Mouse (Mus musculus): ENCODE results near the gene Gm43951. TPM values are rescaled to one million over a fixed set of nuclear protein-coding genes. Genes with fewer than 3 reads are reported as not detected.
A peak's percentile ranks its signal among the peaks of the same experiment; 100 is the strongest.

Gm43951 gene
- total and polyA plus RNA-seq, 2 experiments from 2014 or later, result 1.5 to 2.5 TPM

- no peak overlapping the region for H3K9ac ChIP-seq (replicated peaks; ENCODE audit: low read length, poor library complexity, severe bottlenecking)
- DNase-seq (ENCODE audit: low spot score) (peak; percentile 82), ATAC-seq (ENCODE audit: low FRiP score) (peak; percentile 60; the same call in 1 of the 2 replicates)
- H3K9me3 ChIP-seq (ENCODE audit: low read length), result no peaks in the 10 kb centered on the region
- no peaks in the 10 kb centered on the region for H3K27me3 ChIP-seq (ENCODE audit: insufficient read depth, low read length)
- no peaks in the 10 kb centered on the region for H3K4me1 ChIP-seq (ENCODE audit: insufficient read depth, low read length)
- no peaks in the 10 kb centered on the region for H3K36me3 ChIP-seq (ENCODE audit: insufficient read depth, low read length)
- no peak overlapping the region for H3K27ac ChIP-seq (ENCODE audit: low read depth, low read length)
- TF ChIP-seq CTCF (IDR thresholded peaks at IDR 0.05), result peak; percentile 94
- 16% methylated on average over 5 of the region's 5 CpGs for WGBS
- H3K4me3 ChIP-seq (ENCODE audit: low read depth, low read length), result no peak overlapping the region
- no peak overlapping the region for H3K4me2 ChIP-seq (ENCODE audit: low read depth, low read length, poor library complexity, severe bottlenecking)
Observed at GRCm38 (mm10) chr11:72224865-72225264, 18.2 kb upstream of the Gm43951 start.

DNA sequence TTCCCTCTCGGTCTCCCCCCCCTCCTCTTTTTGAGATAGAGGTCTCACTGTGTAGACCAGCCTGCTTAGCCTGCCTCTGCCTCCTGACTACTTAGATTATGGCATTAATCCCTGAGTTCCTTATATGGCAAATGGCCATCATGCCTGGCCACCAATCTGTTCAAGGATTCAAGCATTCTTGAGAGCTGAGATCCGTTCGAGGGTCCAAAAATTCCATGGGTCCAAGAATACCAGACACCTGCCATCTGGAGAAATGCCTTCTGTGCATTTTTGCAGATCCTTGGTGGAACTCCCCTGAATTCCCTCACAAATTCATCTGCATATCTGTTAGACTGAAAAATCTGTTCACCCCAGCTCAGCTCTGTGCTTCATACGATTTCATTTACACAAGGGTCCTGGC lies 16.8 kb upstream of the Gm43951 start:
- ATAC-seq (ENCODE audit: low FRiP score), result no peak
- H3K27ac ChIP-seq (ENCODE audit: low read depth, low read length), result no peak overlapping the region
- no peaks in the 10 kb centered on the region for H3K36me3 ChIP-seq (ENCODE audit: insufficient read depth, low read length)
- no peak overlapping the region for H3K4me3 ChIP-seq (ENCODE audit: low read depth, low read length)
- no peak overlapping the region for H3K9ac ChIP-seq (replicated peaks; ENCODE audit: low read length, poor library complexity, severe bottlenecking)
- no peak for DNase-seq (ENCODE audit: low spot score)
- 85% methylated on average over 4 of the region's 4 CpGs for WGBS
- H3K4me1 ChIP-seq (ENCODE audit: insufficient read depth, low read length), result no peaks in the 10 kb centered on the region
- no peak for TF ChIP-seq CTCF (IDR thresholded peaks at IDR 0.05)
- no peaks in the 10 kb centered on the region for H3K27me3 ChIP-seq (ENCODE audit: insufficient read depth, low read length)
- H3K4me2 ChIP-seq (ENCODE audit: low read depth, low read length, poor library complexity, severe bottlenecking), result no peak overlapping the region
- H3K9me3 ChIP-seq (ENCODE audit: low read length), result no peaks in the 10 kb centered on the region

DNA sequence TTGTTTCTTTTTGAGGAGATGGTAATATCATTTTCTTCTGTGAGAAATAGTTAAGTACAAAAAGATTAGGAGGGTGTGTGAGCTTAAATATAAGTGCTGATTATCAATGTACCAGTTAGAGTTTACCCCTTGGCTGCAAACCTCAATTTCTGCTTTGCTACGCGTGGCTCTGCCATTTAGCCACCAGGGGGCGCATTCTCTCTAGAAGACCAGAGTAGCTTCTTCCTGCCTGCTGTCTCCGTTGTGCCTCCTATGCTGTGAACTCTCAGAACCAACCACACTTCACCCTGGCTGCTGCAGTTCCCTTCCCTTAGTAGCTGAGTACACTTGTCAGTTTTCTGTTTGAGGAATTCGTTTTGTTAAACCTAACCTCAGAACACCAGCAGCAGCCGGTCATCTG lies 14.6 kb upstream of the Gm43951 start:
- Histone ChIP-seq H3K4me3 (ENCODE audit: low read depth, low read length) (no peak overlapping the region), H3K27me3 (ENCODE audit: insufficient read depth, low read length) (no peaks in the 10 kb centered on the region), H3K9me3 (ENCODE audit: low read length) (no peaks in the 10 kb centered on the region), H3K4me2 (ENCODE audit: low read depth, low read length, poor library complexity, severe bottlenecking) (no peak overlapping the region), H3K9ac (replicated peaks; ENCODE audit: low read length, poor library complexity, severe bottlenecking) (no peak overlapping the region), H3K4me1 (ENCODE audit: insufficient read depth, low read length) (peaks cover 2% of the 10 kb centered on the region; the same call in 1 of the 2 replicates), H3K36me3 (ENCODE audit: insufficient read depth, low read length) (no peaks in the 10 kb centered on the region), H3K27ac (ENCODE audit: low read depth, low read length) (no peak overlapping the region)
- ATAC-seq (ENCODE audit: low FRiP score), result no peak
- peak; percentile 88 for DNase-seq (ENCODE audit: low spot score)
- 14% methylated on average over 6 of the region's 6 CpGs for WGBS
- TF ChIP-seq CTCF (IDR thresholded peaks at IDR 0.05), result peak; percentile 91

DNA sequence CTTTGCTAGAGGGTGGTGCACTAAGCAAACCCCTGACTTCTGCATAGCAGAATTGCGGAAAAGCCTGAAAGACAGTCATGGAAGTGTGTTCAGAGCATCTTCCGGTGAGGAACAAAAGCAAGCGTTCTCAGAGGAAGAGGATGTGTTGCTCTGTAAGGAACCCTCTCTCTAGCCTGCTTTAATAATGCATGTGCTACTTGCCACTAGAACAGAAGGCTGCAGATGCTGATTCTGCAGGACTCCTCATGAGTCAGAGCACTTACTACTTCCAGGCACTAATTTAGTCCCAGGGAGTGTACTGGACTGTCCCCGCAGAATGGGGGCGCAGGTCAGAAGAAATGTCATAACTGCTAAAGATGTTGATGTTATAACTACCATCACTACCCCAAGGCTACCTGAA lies 10.5 kb upstream of the Gm43951 start:
- Histone ChIP-seq H3K4me1 (ENCODE audit: insufficient read depth, low read length) (peaks cover 4% of the 10 kb centered on the region; the same call in 1 of the 2 replicates), H3K4me3 (ENCODE audit: low read depth, low read length) (no peak overlapping the region), H3K9me3 (ENCODE audit: low read length) (no peaks in the 10 kb centered on the region), H3K9ac (replicated peaks; ENCODE audit: low read length, poor library complexity, severe bottlenecking) (no peak overlapping the region), H3K4me2 (ENCODE audit: low read depth, low read length, poor library complexity, severe bottlenecking) (peak overlapping the region; percentile 18), H3K27me3 (ENCODE audit: insufficient read depth, low read length) (no peaks in the 10 kb centered on the region), H3K36me3 (ENCODE audit: insufficient read depth, low read length) (0 out of 2 replicates have a peak, but pooled peaks cover 3% of the 10 kb centered on the region), H3K27ac (ENCODE audit: low read depth, low read length) (no peak overlapping the region)
- ATAC-seq (ENCODE audit: low FRiP score) (no peak), DNase-seq (ENCODE audit: low spot score) (no peak)
- TF ChIP-seq CTCF (IDR thresholded peaks at IDR 0.05), result no peak
- WGBS, result 78% methylated on average over 5 of the region's 5 CpGs

- peak within 1 kb of the TSS; percentile 73 for H3K9ac ChIP-seq (replicated peaks; ENCODE audit: low read length, poor library complexity, severe bottlenecking)
- peak; percentile 88 for ATAC-seq (ENCODE audit: low FRiP score)
- WGBS, result 1% methylated on average over 29 of the region's 29 CpGs
Observed at GRCm38 (mm10) chr11:72215410-72215797, 8.8 kb upstream of the Gm43951 start, which contains the start of gene Med31. TSS of gene Med31 (minus strand) at chr11:72215592.

GRCm38 (mm10) chr11:72214591-72215409 lies 8.2 kb upstream of the Gm43951 start:
- peak; percentile 95 for ATAC-seq (ENCODE audit: low FRiP score)

More at GRCm38 (mm10) chr11:72215410-72215797, 8.8 kb upstream of the Gm43951 start, which contains the start of gene Med31:
- Histone ChIP-seq H3K4me3 (ENCODE audit: low read depth, low read length) (peak within 1 kb of the TSS; percentile 76), H3K4me1 (ENCODE audit: insufficient read depth, low read length) (peaks cover 4% of the 10 kb centered on the region; the same call in 1 of the 2 replicates), H3K9me3 (ENCODE audit: low read length) (no peaks in the 10 kb centered on the region), H3K4me2 (ENCODE audit: low read depth, low read length, poor library complexity, severe bottlenecking) (peak within 1 kb of the TSS; percentile 81), H3K27me3 (ENCODE audit: insufficient read depth, low read length) (no peaks in the 10 kb centered on the region), H3K27ac (ENCODE audit: low read depth, low read length) (peak within 1 kb of the TSS; percentile 87), H3K36me3 (ENCODE audit: insufficient read depth, low read length) (peaks cover 16% of the 10 kb centered on the region)
- DNase-seq (ENCODE audit: low spot score), result peak; percentile 89
- no peak; the same call in 1 of the 2 replicates for TF ChIP-seq CTCF (IDR thresholded peaks at IDR 0.05)

More at GRCm38 (mm10) chr11:72214591-72215409, 8.2 kb upstream of the Gm43951 start:
- peak; percentile 35 for TF ChIP-seq CTCF (IDR thresholded peaks at IDR 0.05)
- peaks cover 4% of the 10 kb centered on the region; the same call in 1 of the 2 replicates for H3K4me1 ChIP-seq (ENCODE audit: insufficient read depth, low read length)
- H3K36me3 ChIP-seq (ENCODE audit: insufficient read depth, low read length), result peaks cover 21% of the 10 kb centered on the region
- WGBS, result under 1% methylated on average over 49 of the region's 51 CpGs
- H3K27ac ChIP-seq (ENCODE audit: low read depth, low read length), result peak overlapping the region; percentile 87
- H3K4me3 ChIP-seq (ENCODE audit: low read depth, low read length), result peak overlapping the region; percentile 76
- DNase-seq (ENCODE audit: low spot score), result peak; percentile 98
- no peaks in the 10 kb centered on the region for H3K9me3 ChIP-seq (ENCODE audit: low read length)
- peak overlapping the region; percentile 73 for H3K9ac ChIP-seq (replicated peaks; ENCODE audit: low read length, poor library complexity, severe bottlenecking)
- peak overlapping the region; percentile 81 for H3K4me2 ChIP-seq (ENCODE audit: low read depth, low read length, poor library complexity, severe bottlenecking)
- H3K27me3 ChIP-seq (ENCODE audit: insufficient read depth, low read length), result no peaks in the 10 kb centered on the region

All from midbrain, postnatal 0 days (tissue).